Mouse (Mus musculus): Measurements from ENCODE around the gene Dmd. TPM values are rescaled to one million over a fixed set of nuclear protein-coding genes. Genes with fewer than 3 reads are reported as not detected.
A peak's percentile ranks its signal among the peaks of the same experiment; 100 is the strongest.
"Not testable (repeated sequence)": the region's sequence is repeated elsewhere in the genome, so short reads cannot be mapped to it uniquely, and the experiment has no call there.

Dmd gene
- polyA plus RNA-seq, 1 experiment from 2014 or later = 52.8 TPM

DNA sequence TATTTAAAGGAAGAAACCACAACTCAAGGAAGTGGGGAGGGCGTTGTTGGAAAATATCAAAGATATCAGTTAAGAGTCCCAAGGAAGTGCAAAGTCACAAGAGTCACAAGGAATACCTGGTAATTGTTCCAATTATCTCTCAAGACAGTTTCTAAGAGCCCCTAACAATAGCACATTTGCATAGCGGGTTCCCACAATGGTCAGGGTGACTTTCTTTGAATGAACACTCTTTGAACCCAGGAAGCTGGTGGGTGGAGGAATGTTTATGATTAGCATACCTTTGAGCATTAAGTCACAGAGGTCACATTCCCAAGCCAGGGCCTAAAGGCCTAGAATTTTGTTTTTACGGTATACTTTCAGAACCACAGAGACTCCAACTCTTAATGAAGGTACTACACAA, 1113.8 kb downstream of the Dmd start:
- not testable (repeated sequence) for H3K4me3 ChIP-seq (ENCODE audit: low read depth, low read length); H3K9ac ChIP-seq (replicated peaks; ENCODE audit: low read depth, low read length); ATAC-seq (ENCODE audit: low read depth); H3K27me3 ChIP-seq (ENCODE audit: control insufficient read depth, insufficient read depth, low read length); H3K4me2 ChIP-seq (ENCODE audit: low read depth, low read length); H3K9me3 ChIP-seq (ENCODE audit: control insufficient read depth, low read length); H3K27ac ChIP-seq (ENCODE audit: low read depth, low read length); H3K36me3 ChIP-seq (ENCODE audit: control insufficient read depth, insufficient read depth, low read length); H3K4me1 ChIP-seq (ENCODE audit: control insufficient read depth, insufficient read depth, low read length)
- WGBS = 95% methylated on average over 3 of the region's 3 CpGs

DNA sequence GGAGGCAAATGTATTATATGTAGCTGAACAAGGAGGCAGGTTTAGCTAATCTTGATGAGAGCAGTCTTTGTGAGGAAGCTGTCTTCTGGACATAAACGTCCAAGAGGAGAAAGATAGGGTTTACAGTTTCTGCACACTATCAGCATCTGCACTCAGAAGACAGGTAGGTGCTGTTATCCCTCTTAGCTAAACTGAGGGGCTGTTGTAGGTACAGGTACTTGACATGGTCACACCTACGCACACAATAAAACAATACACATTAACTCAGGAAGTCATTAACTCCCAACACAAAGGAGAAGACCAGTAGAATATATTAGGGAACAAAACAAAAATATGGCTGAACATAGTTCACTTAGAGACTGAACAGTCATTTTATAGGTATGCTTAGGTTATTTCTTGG, 1217.2 kb downstream of the Dmd start:
- Histone ChIP-seq H3K36me3 (ENCODE audit: control insufficient read depth, insufficient read depth, low read length) (no peaks in the 10 kb centered on the region), H3K4me2 (ENCODE audit: low read depth, low read length) (no peak overlapping the region), H3K9ac (replicated peaks; ENCODE audit: low read depth, low read length) (no peak overlapping the region), H3K27ac (ENCODE audit: low read depth, low read length) (no peak overlapping the region), H3K9me3 (ENCODE audit: control insufficient read depth, low read length) (no peaks in the 10 kb centered on the region), H3K4me1 (ENCODE audit: control insufficient read depth, insufficient read depth, low read length) (no peaks in the 10 kb centered on the region), H3K4me3 (ENCODE audit: low read depth, low read length) (no peak overlapping the region), H3K27me3 (ENCODE audit: control insufficient read depth, insufficient read depth, low read length) (no peaks in the 10 kb centered on the region)
- no peak for ATAC-seq (ENCODE audit: low read depth)
- WGBS = 82% methylated on average over 2 of the region's 2 CpGs

DNA sequence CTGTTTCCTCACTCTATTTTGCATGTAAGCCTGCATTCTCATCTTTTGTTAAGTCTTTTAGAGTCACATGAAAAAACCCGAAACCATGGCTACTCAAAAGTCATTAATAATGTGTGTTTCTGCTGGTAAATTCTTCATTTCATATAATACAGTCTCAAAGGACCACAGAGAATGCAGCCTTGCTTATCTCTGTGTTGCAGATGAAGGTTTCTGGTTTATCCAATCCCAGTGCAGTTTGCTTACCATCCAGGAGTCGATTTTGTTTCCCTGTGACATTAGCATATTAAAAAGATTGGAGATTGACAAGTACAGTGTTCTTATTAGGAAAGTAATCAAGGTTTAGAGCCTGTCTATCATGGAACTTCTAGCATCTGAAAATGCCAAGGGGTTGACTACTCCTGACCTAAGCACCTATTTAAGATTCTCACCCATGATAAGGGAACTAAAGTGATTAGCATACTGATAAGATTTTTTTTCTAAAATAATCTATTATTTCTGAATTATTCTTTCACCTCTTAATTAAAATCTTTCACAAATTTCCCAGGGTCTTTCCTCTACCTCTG, 1292.7 kb downstream of the Dmd start:
- Histone ChIP-seq H3K36me3 (ENCODE audit: control insufficient read depth, insufficient read depth, low read length) (no peaks in the 10 kb centered on the region), H3K4me3 (ENCODE audit: low read depth, low read length) (no peak overlapping the region), H3K27ac (ENCODE audit: low read depth, low read length) (no peak overlapping the region), H3K4me1 (ENCODE audit: control insufficient read depth, insufficient read depth, low read length) (no peaks in the 10 kb centered on the region), H3K4me2 (ENCODE audit: low read depth, low read length) (no peak overlapping the region), H3K9ac (replicated peaks; ENCODE audit: low read depth, low read length) (no peak overlapping the region), H3K9me3 (ENCODE audit: control insufficient read depth, low read length) (no peaks in the 10 kb centered on the region), H3K27me3 (ENCODE audit: control insufficient read depth, insufficient read depth, low read length) (no peaks in the 10 kb centered on the region)
- 62% methylated on average over 2 of the region's 2 CpGs for WGBS
- ATAC-seq (ENCODE audit: low read depth) = no peak

DNA sequence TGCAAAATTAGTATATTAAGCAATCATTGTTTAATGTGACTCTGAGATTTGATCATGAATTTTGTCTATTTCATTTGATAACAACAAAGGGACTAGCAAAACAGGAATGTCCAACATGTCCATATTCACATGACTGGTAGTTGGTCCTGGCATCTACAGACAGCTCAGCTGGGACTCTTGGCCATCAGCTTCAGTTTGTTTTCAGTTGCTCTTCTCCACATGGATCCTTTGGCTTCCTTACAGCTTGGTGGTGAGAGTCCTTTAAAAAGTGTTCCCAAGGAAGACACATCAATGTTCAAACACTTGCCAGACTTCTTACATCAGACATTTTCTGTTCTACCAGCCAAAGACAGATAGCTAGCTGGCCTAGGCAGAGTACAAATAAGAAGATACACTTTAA, 1381.9 kb downstream of the Dmd start:
- no peak for ATAC-seq (ENCODE audit: low read depth)
- Histone ChIP-seq H3K9ac (replicated peaks; ENCODE audit: low read depth, low read length) (no peak overlapping the region), H3K27ac (ENCODE audit: low read depth, low read length) (no peak overlapping the region), H3K4me1 (ENCODE audit: control insufficient read depth, insufficient read depth, low read length) (no peaks in the 10 kb centered on the region), H3K36me3 (ENCODE audit: control insufficient read depth, insufficient read depth, low read length) (no peaks in the 10 kb centered on the region), H3K4me2 (ENCODE audit: low read depth, low read length) (no peak overlapping the region), H3K9me3 (ENCODE audit: control insufficient read depth, low read length) (no peaks in the 10 kb centered on the region), H3K4me3 (ENCODE audit: low read depth, low read length) (no peak overlapping the region), H3K27me3 (ENCODE audit: control insufficient read depth, insufficient read depth, low read length) (no peaks in the 10 kb centered on the region)

DNA sequence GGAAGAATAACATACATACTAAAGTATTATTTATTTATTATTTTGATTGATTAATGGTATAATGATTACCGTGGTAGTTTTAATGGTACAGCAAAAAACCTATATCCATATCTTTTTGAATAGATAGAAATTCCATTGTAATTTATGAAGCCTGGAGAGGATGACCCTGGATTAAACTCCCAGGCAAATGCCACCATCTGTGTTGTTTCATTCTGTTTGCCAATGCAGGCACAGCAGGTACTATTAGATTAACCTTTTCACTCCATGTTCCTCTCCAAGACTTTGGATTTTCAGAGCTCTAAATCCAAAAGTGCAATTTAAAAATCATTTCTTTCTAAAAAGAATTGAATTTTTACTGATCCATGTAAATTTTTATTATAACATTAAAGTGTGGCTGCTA, 1383.5 kb downstream of the Dmd start:
- 83% methylated on average over 1 of the region's 1 CpGs for WGBS
- Histone ChIP-seq H3K4me1 (ENCODE audit: control insufficient read depth, insufficient read depth, low read length) (no peaks in the 10 kb centered on the region), H3K4me3 (ENCODE audit: low read depth, low read length) (no peak overlapping the region), H3K36me3 (ENCODE audit: control insufficient read depth, insufficient read depth, low read length) (no peaks in the 10 kb centered on the region), H3K27ac (ENCODE audit: low read depth, low read length) (no peak overlapping the region), H3K27me3 (ENCODE audit: control insufficient read depth, insufficient read depth, low read length) (no peaks in the 10 kb centered on the region), H3K4me2 (ENCODE audit: low read depth, low read length) (no peak overlapping the region), H3K9me3 (ENCODE audit: control insufficient read depth, low read length) (no peaks in the 10 kb centered on the region), H3K9ac (replicated peaks; ENCODE audit: low read depth, low read length) (no peak overlapping the region)
- no peak for ATAC-seq (ENCODE audit: low read depth)

DNA sequence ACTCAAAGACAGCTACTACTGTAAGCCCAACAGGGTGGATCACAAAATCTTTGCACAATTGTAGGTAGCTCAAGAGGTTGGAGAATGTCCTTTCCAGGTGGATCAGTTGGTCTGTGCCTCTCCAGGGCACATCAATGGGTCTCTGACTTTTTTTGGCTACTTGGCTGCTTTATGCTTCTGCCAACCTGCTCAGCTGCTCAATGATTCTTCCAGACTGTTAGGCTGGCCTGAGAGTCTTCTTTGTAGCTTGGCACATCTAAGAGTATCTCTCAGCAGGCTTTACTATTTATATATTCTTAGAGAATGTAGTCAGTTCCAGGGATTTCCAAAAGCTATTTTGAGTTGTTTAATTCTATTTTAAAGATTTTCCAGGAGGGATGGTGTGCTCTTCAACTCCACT, 1416.3 kb downstream of the Dmd start:
- ATAC-seq (ENCODE audit: low read depth) = no peak
- Histone ChIP-seq H3K9ac (replicated peaks; ENCODE audit: low read depth, low read length) (no peak overlapping the region), H3K4me3 (ENCODE audit: low read depth, low read length) (no peak overlapping the region)

DNA sequence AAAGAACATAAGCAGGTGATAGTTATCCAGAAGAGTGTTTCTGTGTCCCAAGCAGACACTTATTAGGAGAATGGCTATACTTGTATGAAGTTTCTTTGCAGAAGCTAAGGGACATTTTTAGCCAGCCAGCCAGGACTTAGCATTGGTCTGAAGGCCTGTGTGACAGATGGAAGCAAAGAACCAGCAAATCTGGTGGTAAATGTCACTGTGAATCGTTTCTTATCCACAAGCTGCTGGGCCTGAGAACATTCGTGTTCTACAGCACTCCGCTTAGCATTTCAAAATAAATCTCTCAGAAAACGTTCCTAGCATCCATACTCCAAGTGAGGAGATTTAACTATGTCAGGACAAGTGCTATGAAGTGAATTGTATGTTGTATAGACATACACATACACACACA, 1486.9 kb downstream of the Dmd start:
- Histone ChIP-seq H3K9me3 (ENCODE audit: control insufficient read depth, low read length) (no peaks in the 10 kb centered on the region), H3K4me3 (ENCODE audit: low read depth, low read length) (no peak overlapping the region), H3K4me2 (ENCODE audit: low read depth, low read length) (no peak overlapping the region), H3K9ac (replicated peaks; ENCODE audit: low read depth, low read length) (no peak overlapping the region), H3K4me1 (ENCODE audit: control insufficient read depth, insufficient read depth, low read length) (no peaks in the 10 kb centered on the region), H3K36me3 (ENCODE audit: control insufficient read depth, insufficient read depth, low read length) (no peaks in the 10 kb centered on the region), H3K27ac (ENCODE audit: low read depth, low read length) (no peak overlapping the region), H3K27me3 (ENCODE audit: control insufficient read depth, insufficient read depth, low read length) (no peaks in the 10 kb centered on the region)
- WGBS = 65% methylated on average over 4 of the region's 4 CpGs
- ATAC-seq (ENCODE audit: low read depth) = no peak

More for the DNA sequence above, 1416.3 kb downstream of the Dmd start:
- Histone ChIP-seq H3K9me3 (ENCODE audit: control insufficient read depth, low read length) (no peaks in the 10 kb centered on the region), H3K36me3 (ENCODE audit: control insufficient read depth, insufficient read depth, low read length) (no peaks in the 10 kb centered on the region), H3K27me3 (ENCODE audit: control insufficient read depth, insufficient read depth, low read length) (no peaks in the 10 kb centered on the region), H3K27ac (ENCODE audit: low read depth, low read length) (no peak overlapping the region), H3K4me1 (ENCODE audit: control insufficient read depth, insufficient read depth, low read length) (no peaks in the 10 kb centered on the region), H3K4me2 (ENCODE audit: low read depth, low read length) (no peak overlapping the region)

DNA sequence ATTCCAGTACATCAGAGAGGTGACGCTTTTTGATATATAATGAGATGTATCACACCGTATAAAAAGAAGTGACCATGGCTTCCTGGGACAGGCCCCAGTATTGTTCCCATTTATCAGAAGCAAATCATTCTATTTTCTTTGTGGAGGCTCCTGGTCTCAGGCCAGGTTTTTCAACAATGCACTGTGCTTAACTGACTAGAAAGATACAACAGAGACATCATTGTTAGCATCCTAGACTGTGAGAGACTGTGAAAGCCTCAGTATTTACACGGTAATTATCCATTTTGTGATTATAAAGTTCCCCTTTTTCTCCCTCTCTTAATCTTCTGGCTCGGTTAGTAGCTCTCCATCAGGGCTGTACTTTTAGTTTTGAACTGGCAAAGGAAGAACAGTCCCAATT, 1487.9 kb downstream of the Dmd start:
- H3K36me3 ChIP-seq (ENCODE audit: control insufficient read depth, insufficient read depth, low read length) = no peaks in the 10 kb centered on the region
- no peak overlapping the region for H3K9ac ChIP-seq (replicated peaks; ENCODE audit: low read depth, low read length)
- H3K4me3 ChIP-seq (ENCODE audit: low read depth, low read length) = no peak overlapping the region
- H3K4me2 ChIP-seq (ENCODE audit: low read depth, low read length) = no peak overlapping the region
- no peaks in the 10 kb centered on the region for H3K9me3 ChIP-seq (ENCODE audit: control insufficient read depth, low read length)
- no peak overlapping the region for H3K27ac ChIP-seq (ENCODE audit: low read depth, low read length)
- ATAC-seq (ENCODE audit: low read depth) = peak; percentile 44; the same call in 1 of the 2 replicates
- 40% methylated on average over 4 of the region's 4 CpGs for WGBS
- no peaks in the 10 kb centered on the region for H3K4me1 ChIP-seq (ENCODE audit: control insufficient read depth, insufficient read depth, low read length)
- H3K27me3 ChIP-seq (ENCODE audit: control insufficient read depth, insufficient read depth, low read length) = no peaks in the 10 kb centered on the region

DNA sequence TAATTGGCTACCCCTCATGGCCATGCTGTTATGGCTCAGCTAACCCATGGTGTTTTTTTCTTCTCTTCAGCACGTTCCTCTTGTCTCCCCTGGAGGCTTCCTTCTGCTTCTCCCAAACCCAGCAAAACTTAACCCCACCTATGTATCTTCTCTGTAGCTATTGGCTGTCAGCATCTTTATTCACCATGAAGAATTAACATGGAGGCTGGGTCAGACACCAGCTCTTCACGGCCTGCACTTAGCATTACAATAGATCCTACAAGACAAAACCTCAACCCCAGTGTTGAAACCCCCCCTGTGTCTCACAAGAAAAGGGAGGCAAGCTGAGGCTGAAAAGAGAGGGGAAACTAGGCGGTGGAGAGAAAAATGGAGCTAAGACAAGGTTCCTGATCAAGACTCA, 1494.3 kb downstream of the Dmd start:
- 34% methylated on average over 3 of the region's 3 CpGs for WGBS
- no peak for ATAC-seq (ENCODE audit: low read depth)

DNA sequence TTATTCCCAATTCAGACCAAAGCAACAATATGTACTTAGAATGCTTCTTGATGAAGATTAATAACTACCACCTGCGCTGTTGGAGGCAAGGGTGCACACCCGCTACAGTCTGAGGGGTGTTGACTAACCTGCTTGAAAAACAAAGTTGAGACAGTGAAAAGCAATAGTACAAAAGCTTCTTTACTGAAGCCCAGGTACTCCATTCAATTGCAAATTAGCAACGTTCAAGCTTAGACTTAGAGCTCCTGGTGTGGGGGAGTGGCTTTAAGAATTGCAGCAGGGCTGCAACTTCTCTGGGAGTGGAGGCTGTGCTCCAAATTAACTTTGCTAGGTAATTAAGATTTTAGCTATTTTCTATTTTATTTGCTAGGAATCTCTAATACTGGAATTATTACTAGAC, 1495.3 kb downstream of the Dmd start:
- Histone ChIP-seq H3K27ac (ENCODE audit: low read depth, low read length) (no peak overlapping the region), H3K36me3 (ENCODE audit: control insufficient read depth, insufficient read depth, low read length) (no peaks in the 10 kb centered on the region), H3K9me3 (ENCODE audit: control insufficient read depth, low read length) (no peaks in the 10 kb centered on the region), H3K4me1 (ENCODE audit: control insufficient read depth, insufficient read depth, low read length) (no peaks in the 10 kb centered on the region), H3K27me3 (ENCODE audit: control insufficient read depth, insufficient read depth, low read length) (no peaks in the 10 kb centered on the region), H3K4me2 (ENCODE audit: low read depth, low read length) (no peak overlapping the region), H3K4me3 (ENCODE audit: low read depth, low read length) (no peak overlapping the region), H3K9ac (replicated peaks; ENCODE audit: low read depth, low read length) (no peak overlapping the region)
- WGBS = 38% methylated on average over 3 of the region's 3 CpGs
- no peak for ATAC-seq (ENCODE audit: low read depth)

More for the DNA sequence above, 1494.3 kb downstream of the Dmd start:
- no peaks in the 10 kb centered on the region for H3K4me1 ChIP-seq (ENCODE audit: control insufficient read depth, insufficient read depth, low read length)
- no peak overlapping the region for H3K4me2 ChIP-seq (ENCODE audit: low read depth, low read length)
- H3K36me3 ChIP-seq (ENCODE audit: control insufficient read depth, insufficient read depth, low read length) = no peaks in the 10 kb centered on the region
- no peak overlapping the region for H3K9ac ChIP-seq (replicated peaks; ENCODE audit: low read depth, low read length)
- H3K27ac ChIP-seq (ENCODE audit: low read depth, low read length) = no peak overlapping the region
- H3K27me3 ChIP-seq (ENCODE audit: control insufficient read depth, insufficient read depth, low read length) = no peaks in the 10 kb centered on the region
- no peaks in the 10 kb centered on the region for H3K9me3 ChIP-seq (ENCODE audit: control insufficient read depth, low read length)
- H3K4me3 ChIP-seq (ENCODE audit: low read depth, low read length) = no peak overlapping the region
